Mouse (Mus musculus) neutrophil, adult 5-6 weeks (primary cell): ENCODE results near the gene Galnt18. TPM values are rescaled to one million over a fixed set of nuclear protein-coding genes. Genes with fewer than 3 reads are reported as not detected.

Experiments
- ATAC-seq: fragments of 151-379, 151-347 bp; 2 replicates; pipeline ENCODE4 v1.8.0; 2017; ENCODE audit warnings: mild to moderate bottlenecking, moderate TSS enrichment; ENCODE audit not compliant: insufficient number of reproducible peaks, poor library complexity, low FRiP score, severe bottlenecking; ENCODE audit errors: extremely low read depth
- total RNA-seq: library from RNA; stranded (forward); fragments of 200-1000 nt; gene quantifications from 2 replicates; pipeline ENCODE4 v1.2.3, GENCODE M21; 2017

The Galnt18 gene
- total RNA-seq, 1 experiment from 2014 or later: 0.23 TPM

- no peak for ATAC-seq
Observed at GRCm38 (mm10) chr7:111777186-111777585, 2.6 kb downstream of the Galnt18 start.

- ATAC-seq: no peak
Observed at GRCm38 (mm10) chr7:111776160-111776559, 3.6 kb downstream of the Galnt18 start.

GRCm38 (mm10) chr7:111772398-111772797 is 7.4 kb downstream of the Galnt18 start:
- no peak for ATAC-seq

GRCm38 (mm10) chr7:111771251-111771801 is 8.5 kb downstream of the Galnt18 start:
- no peak for ATAC-seq

GRCm38 (mm10) chr7:111770585-111770984 is 9.2 kb downstream of the Galnt18 start:
- no peak for ATAC-seq

- no peak for ATAC-seq
Observed at GRCm38 (mm10) chr7:111766145-111766767, 13.5 kb downstream of the Galnt18 start.

- ATAC-seq: no peak
Observed at GRCm38 (mm10) chr7:111762754-111763153, 17.0 kb downstream of the Galnt18 start.

- no peak for ATAC-seq
Observed at GRCm38 (mm10) chr7:111748571-111749071, 31.2 kb downstream of the Galnt18 start.

- ATAC-seq: no peak
Observed at GRCm38 (mm10) chr7:111744770-111745169, 35.0 kb downstream of the Galnt18 start.

- ATAC-seq: no peak
Observed at GRCm38 (mm10) chr7:111741595-111741994, 38.2 kb downstream of the Galnt18 start.

GRCm38 (mm10) chr7:111740091-111740490 is 39.7 kb downstream of the Galnt18 start:
- no peak for ATAC-seq

GRCm38 (mm10) chr7:111739371-111739765 is 40.4 kb downstream of the Galnt18 start:
- ATAC-seq: no peak

GRCm38 (mm10) chr7:111738456-111739370 is 41.1 kb downstream of the Galnt18 start:
- ATAC-seq: no peak

- no peak for ATAC-seq
Observed at GRCm38 (mm10) chr7:111737426-111737825, 42.4 kb downstream of the Galnt18 start.

GRCm38 (mm10) chr7:111736365-111736764 is 43.4 kb downstream of the Galnt18 start:
- no peak for ATAC-seq

- ATAC-seq: no peak
Observed at GRCm38 (mm10) chr7:111730346-111731269, 49.2 kb downstream of the Galnt18 start.

- no peak for ATAC-seq
Observed at GRCm38 (mm10) chr7:111726928-111727327, 52.8 kb downstream of the Galnt18 start.

GRCm38 (mm10) chr7:111724730-111725129 is 55.0 kb downstream of the Galnt18 start:
- no peak for ATAC-seq

GRCm38 (mm10) chr7:111724004-111724403 is 55.8 kb downstream of the Galnt18 start:
- no peak for ATAC-seq
